In genomic region chr12:36733673-36734371, GRCm38 (mm10) we compare ENCODE assay signal across 29 mouse cellular contexts.
DNase-seq lines count a peak whose midpoint lies in the region; ATAC-seq and TF ChIP-seq lines count a peak whose summit lies in the region.
"Had no signal": no experiment of that assay in that cellular context is flagged by ENCODE, and none has a peak within 500 bp of the region (broad histone marks: within the 10 kb centered on the region; RNA-seq: fewer than 3 reads in every experiment).

No protein-coding gene starts in this region.

- no peaks in the 10 kb centered on the region for H3K27me3 ChIP-seq in lung, embryonic 15.5 days
- H3K27me3 ChIP-seq in myocyte (ENCODE audit: control insufficient read depth, insufficient read depth, insufficient read length): no peaks in the 10 kb centered on the region
- H3K27me3 ChIP-seq: forebrain, embryonic 15.5 days; heart, embryonic 15.5 days; limb, embryonic 12.5 days; liver, embryonic 15.5 days had no signal

- peak; percentile 73; the same call in 1 of the 2 replicates for ATAC-seq in lung, embryonic 15.5 days (ENCODE audit: borderline replicate concordance, extremely low read depth, low FRiP score, low TSS enrichment)
- ATAC-seq: activated CD4-positive, CD25-positive, alpha-beta regulatory T cell, adult 4 months; CD4-positive, CD25-positive, alpha-beta regulatory T cell, adult 4 months; forebrain, embryonic 15.5 days; intestine, postnatal 0 days had no signal

- H3K9ac ChIP-seq in lung, embryonic 15.5 days: no peak overlapping the region
- H3K9ac ChIP-seq: forebrain, embryonic 15.5 days; heart, embryonic 15.5 days; hindbrain, embryonic 14.5 days; limb, embryonic 12.5 days; liver, embryonic 15.5 days had no signal

- peak; percentile 35 to 41 for DNase-seq in heart, adult 18-20 months
- DNase-seq in heart, postnatal 25 days (ENCODE audit: low spot score): no peak
- no peak for DNase-seq in lung, postnatal 36 days
- DNase-seq in Muller cell, postnatal 12 days (ENCODE audit: inconsistent ontology term): peak; percentile 68
- DNase-seq in retina, embryonic 14.5 days (ENCODE audit: low spot score): no peak
- DNase-seq: adrenal gland, postnatal 10 days; cerebellum, adult 8-10 months; cerebellum, postnatal 25 days; gastrocnemius, postnatal 25 days; heart, adult 2 months; kidney, postnatal 25 days; midbrain, embryonic 14.5 days; right cerebral cortex, postnatal 4 days; thymus, adult 18-20 months; thymus, postnatal 25 days had no signal

- H3K36me3 ChIP-seq in lung, embryonic 15.5 days: no peaks in the 10 kb centered on the region
- H3K36me3 ChIP-seq in myocyte (ENCODE audit: control insufficient read depth, insufficient read depth): no peaks in the 10 kb centered on the region
- H3K36me3 ChIP-seq: forebrain, embryonic 10.5 days; forebrain, embryonic 15.5 days; heart, embryonic 15.5 days; limb, embryonic 12.5 days; liver, embryonic 15.5 days had no signal

- WGBS in lung, embryonic 15.5 days: 39% methylated on average over 4 of the region's 4 CpGs

- H3K4me1 ChIP-seq in lung, embryonic 15.5 days: peaks cover 7% of the 10 kb centered on the region
- H3K4me1 ChIP-seq: forebrain, embryonic 10.5 days; forebrain, embryonic 15.5 days; heart, embryonic 15.5 days; limb, embryonic 12.5 days; liver, embryonic 15.5 days had no signal

- H3K4me2 ChIP-seq in lung, embryonic 15.5 days: no peak overlapping the region
- peak overlapping the region; percentile 8 for H3K4me2 ChIP-seq in myocyte (ENCODE audit: low read depth)
- H3K4me2 ChIP-seq: forebrain, embryonic 15.5 days; heart, embryonic 15.5 days; hindbrain, embryonic 14.5 days; limb, embryonic 12.5 days; liver, embryonic 15.5 days had no signal

- peak overlapping the region; percentile 65 for H3K27ac ChIP-seq in lung, embryonic 15.5 days
- H3K27ac ChIP-seq: forebrain, embryonic 10.5 days; forebrain, embryonic 15.5 days; heart, adult 2 months; heart, embryonic 15.5 days; hindbrain, embryonic 14.5 days; layer of hippocampus, adult 2 months; left cerebral cortex, adult 2 months; limb, embryonic 12.5 days; liver, embryonic 15.5 days; stomach, postnatal 0 days had no signal

- no peak overlapping the region for H3K4me3 ChIP-seq in lung, embryonic 15.5 days
- H3K4me3 ChIP-seq in myocyte: no peak overlapping the region
- H3K4me3 ChIP-seq: forebrain, embryonic 10.5 days; forebrain, embryonic 15.5 days; heart, adult 2 months; heart, embryonic 15.5 days; layer of hippocampus, adult 2 months; left cerebral cortex, adult 2 months; limb, embryonic 12.5 days; liver, embryonic 15.5 days had no signal

- intact Hi-C loops in heart, postnatal 25 days (cut with DNase I): no loop called here

- no peak overlapping the region for H3ac ChIP-seq in myocyte (ENCODE audit: control insufficient read depth, insufficient read length)

- no peak for TF ChIP-seq POLR2A in myocyte (IDR thresholded peaks at IDR 0.05; ENCODE audit: insufficient read length, low read depth)

- H3K9me3 ChIP-seq in lung, embryonic 15.5 days: no peaks in the 10 kb centered on the region
- H3K9me3 ChIP-seq: forebrain, embryonic 10.5 days; forebrain, embryonic 15.5 days; heart, embryonic 15.5 days; limb, embryonic 12.5 days; liver, embryonic 15.5 days had no signal

- no peaks in the 10 kb centered on the region for H3K79me2 ChIP-seq in myocyte (ENCODE audit: control insufficient read depth, insufficient read depth)

TF ChIP-seq in myocyte, 11 proteins besides CTCF, POLR2A, EP300 and RAD21:
- TF ChIP-seq MYOD1 (IDR thresholded peaks at IDR 0.05; ENCODE audit: control insufficient read depth in 1 of 3, insufficient read length in 2 of 3, low read depth in 2 of 3) (no peak), CEBPB (IDR thresholded peaks at IDR 0.05; ENCODE audit: insufficient read depth, poor library complexity, severe bottlenecking) (no peak), TCF12 (IDR thresholded peaks at IDR 0.05; ENCODE audit: insufficient read depth, poor library complexity, severe bottlenecking) (no peak), E2F4 (IDR thresholded peaks at IDR 0.05; ENCODE audit: insufficient read depth) (no peak), MYOG (IDR thresholded peaks at IDR 0.05; ENCODE audit: control insufficient read depth in 1 of 3, insufficient read depth in 1 of 3, insufficient read length in 2 of 3, low read depth in 2 of 3) (no peak), SRF (IDR thresholded peaks at IDR 0.05; ENCODE audit: control insufficient read depth, insufficient read length, low read depth) (no peak), TCF3 (IDR thresholded peaks at IDR 0.05; ENCODE audit: insufficient read length, low read depth) (no peak)

Comparison
In these comparisons a context has a peak if more than half of its experiments do, and no peak if none do; other contexts are left out.
1. DNase-seq: peak in heart, adult 18-20 months (2 of 2) and Muller cell, postnatal 12 days (single experiment); none in heart, postnatal 25 days (single experiment), lung, postnatal 36 days (single experiment) and retina, embryonic 14.5 days (single experiment).